Mouse (Mus musculus): ENCODE measurements around the gene Cyp2d22. TPM values are rescaled to one million over a fixed set of nuclear protein-coding genes. Genes with fewer than 3 reads are reported as not detected.

Gene Cyp2d22
- polyA plus RNA-seq, 1 experiment from 2014 or later: 1.4 TPM

DNA sequence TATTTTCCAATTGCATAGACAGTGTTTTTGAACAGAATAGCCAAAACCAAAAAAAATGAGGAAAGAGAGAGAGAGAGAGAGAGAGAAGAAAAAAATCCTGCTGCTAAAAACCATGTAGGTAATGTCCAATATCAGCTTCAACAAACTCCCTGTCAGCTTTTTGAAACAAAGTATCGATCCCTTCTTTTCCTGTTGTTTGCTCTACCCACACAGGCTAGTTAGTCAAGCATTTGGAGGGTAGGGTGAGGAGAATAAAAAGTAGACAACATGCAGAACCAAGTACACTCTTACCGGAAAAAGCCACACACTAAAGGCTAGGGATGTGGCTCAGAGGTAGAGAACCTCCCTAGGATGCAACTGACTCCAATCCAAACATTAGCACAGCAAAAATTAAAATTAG lies 5.7 kb upstream of the Cyp2d22 start:
- no peak overlapping the region for H3K27ac ChIP-seq (replicated peaks; ENCODE audit: low read depth, low read length)
- no peak overlapping the region for H3K4me3 ChIP-seq (ENCODE audit: low read depth, low read length)
- no peak for DNase-seq (ENCODE audit: low spot score)
- H3K36me3 ChIP-seq (replicated peaks; ENCODE audit: control insufficient read depth, insufficient read depth, low read depth, low read length): no peaks in the 10 kb centered on the region
- no peak overlapping the region for H3K4me2 ChIP-seq (ENCODE audit: low read depth, low read length)
- no peak overlapping the region for H3K9ac ChIP-seq (replicated peaks; ENCODE audit: low read length)
- no peak for ATAC-seq (replicated peaks; ENCODE audit: insufficient number of reproducible peaks, low FRiP score, low TSS enrichment, low read depth)
- H3K9me3 ChIP-seq (replicated peaks; ENCODE audit: control insufficient read depth, low read length): no peaks in the 10 kb centered on the region
- H3K27me3 ChIP-seq (ENCODE audit: control insufficient read depth, insufficient read depth, low read length): no peaks in the 10 kb centered on the region
- H3K4me1 ChIP-seq (ENCODE audit: control insufficient read depth, insufficient read depth, low read length): no peaks in the 10 kb centered on the region
- WGBS: 92% methylated on average over 2 of the region's 2 CpGs

DNA sequence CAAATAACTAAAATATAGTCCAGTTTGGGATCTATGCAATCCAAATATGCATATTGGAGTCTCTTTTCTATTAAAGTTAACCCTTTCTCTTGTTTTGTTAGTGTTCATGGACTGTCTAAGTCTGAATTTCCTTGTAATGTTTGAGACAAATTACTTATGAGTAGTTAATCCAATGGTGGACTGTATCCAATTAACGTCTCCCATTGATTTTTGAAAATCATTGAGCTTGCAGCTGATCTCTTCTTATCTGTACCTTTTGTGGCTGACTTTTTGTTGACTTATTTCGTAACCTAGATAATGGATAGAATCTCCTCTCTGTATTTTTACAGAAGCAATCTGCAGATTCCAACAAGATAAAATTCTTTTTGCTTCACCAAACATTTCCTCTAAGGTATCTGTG lies 2.4 kb upstream of the Cyp2d22 start:
- Histone ChIP-seq H3K27ac (replicated peaks; ENCODE audit: low read depth, low read length) (no peak overlapping the region), H3K9ac (replicated peaks; ENCODE audit: low read length) (no peak overlapping the region), H3K4me2 (ENCODE audit: low read depth, low read length) (no peak overlapping the region), H3K4me1 (ENCODE audit: control insufficient read depth, insufficient read depth, low read length) (no peaks in the 10 kb centered on the region), H3K4me3 (ENCODE audit: low read depth, low read length) (no peak overlapping the region), H3K9me3 (replicated peaks; ENCODE audit: control insufficient read depth, low read length) (no peaks in the 10 kb centered on the region), H3K27me3 (ENCODE audit: control insufficient read depth, insufficient read depth, low read length) (no peaks in the 10 kb centered on the region), H3K36me3 (replicated peaks; ENCODE audit: control insufficient read depth, insufficient read depth, low read depth, low read length) (no peaks in the 10 kb centered on the region)
- ATAC-seq (replicated peaks; ENCODE audit: insufficient number of reproducible peaks, low FRiP score, low TSS enrichment, low read depth) (no peak), DNase-seq (ENCODE audit: low spot score) (no peak)
- WGBS: 83% methylated on average over 2 of the region's 2 CpGs

- Histone ChIP-seq H3K27me3 (ENCODE audit: control insufficient read depth, insufficient read depth, low read length) (no peaks in the 10 kb centered on the region), H3K27ac (replicated peaks; ENCODE audit: low read depth, low read length) (no peak overlapping the region), H3K4me1 (ENCODE audit: control insufficient read depth, insufficient read depth, low read length) (no peaks in the 10 kb centered on the region), H3K9ac (replicated peaks; ENCODE audit: low read length) (peak overlapping the region; percentile 34; the same call in 1 of the 2 replicates), H3K4me2 (ENCODE audit: low read depth, low read length) (peak overlapping the region; percentile 48), H3K4me3 (ENCODE audit: low read depth, low read length) (peak overlapping the region; percentile 36; the same call in 1 of the 2 replicates), H3K36me3 (replicated peaks; ENCODE audit: control insufficient read depth, insufficient read depth, low read depth, low read length) (no peaks in the 10 kb centered on the region), H3K9me3 (replicated peaks; ENCODE audit: control insufficient read depth, low read length) (no peaks in the 10 kb centered on the region)
- DNase-seq (ENCODE audit: low spot score) (no peak), ATAC-seq (replicated peaks; ENCODE audit: insufficient number of reproducible peaks, low FRiP score, low TSS enrichment, low read depth) (no peak; the same call in 1 of the 2 replicates)
- WGBS: 32% methylated on average over 7 of the region's 7 CpGs
These were observed 628 bp upstream of the Cyp2d22 start for GRCm38 (mm10) chr15:82380714-82381062.

DNA sequence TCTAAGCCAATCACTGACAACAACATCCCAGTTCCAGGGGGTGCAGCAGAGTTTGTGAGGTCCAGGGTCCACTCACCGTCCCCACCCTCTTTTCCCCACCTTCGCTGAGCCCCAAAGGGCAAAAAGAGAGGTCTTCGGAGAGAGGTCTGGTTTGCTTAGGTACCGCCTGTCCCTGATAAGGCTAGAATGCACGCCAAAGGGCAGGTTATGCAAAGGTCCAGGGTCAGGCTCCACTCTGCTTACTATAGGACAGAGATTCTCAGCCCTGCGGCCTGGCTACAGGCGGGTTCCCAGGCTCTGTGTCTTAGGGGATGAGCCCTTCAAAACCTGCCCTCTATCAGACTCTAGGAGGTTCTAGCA lies 569 bp downstream of the Cyp2d22 start:
- Histone ChIP-seq H3K9me3 (replicated peaks; ENCODE audit: control insufficient read depth, low read length) (no peaks in the 10 kb centered on the region), H3K27me3 (ENCODE audit: control insufficient read depth, insufficient read depth, low read length) (no peaks in the 10 kb centered on the region), H3K27ac (replicated peaks; ENCODE audit: low read depth, low read length) (no peak overlapping the region), H3K36me3 (replicated peaks; ENCODE audit: control insufficient read depth, insufficient read depth, low read depth, low read length) (no peaks in the 10 kb centered on the region), H3K4me1 (ENCODE audit: control insufficient read depth, insufficient read depth, low read length) (no peaks in the 10 kb centered on the region), H3K9ac (replicated peaks; ENCODE audit: low read length) (peak overlapping the region; percentile 66; the same call in 1 of the 2 replicates), H3K4me2 (ENCODE audit: low read depth, low read length) (peak overlapping the region; percentile 67), H3K4me3 (ENCODE audit: low read depth, low read length) (peak overlapping the region; percentile 36)
- ATAC-seq (replicated peaks; ENCODE audit: insufficient number of reproducible peaks, low FRiP score, low TSS enrichment, low read depth) (peak; percentile 49; the same call in 1 of the 2 replicates), DNase-seq (ENCODE audit: low spot score) (no peak)
- 17% methylated on average over 7 of the region's 7 CpGs for WGBS

GRCm38 (mm10) chr15:82378261-82379180 lies 1.5 kb downstream of the Cyp2d22 start:
- Histone ChIP-seq H3K9ac (replicated peaks; ENCODE audit: low read length) (no peak overlapping the region), H3K27ac (replicated peaks; ENCODE audit: low read depth, low read length) (no peak overlapping the region), H3K4me1 (ENCODE audit: control insufficient read depth, insufficient read depth, low read length) (no peaks in the 10 kb centered on the region), H3K36me3 (replicated peaks; ENCODE audit: control insufficient read depth, insufficient read depth, low read depth, low read length) (no peaks in the 10 kb centered on the region), H3K27me3 (ENCODE audit: control insufficient read depth, insufficient read depth, low read length) (no peaks in the 10 kb centered on the region), H3K4me3 (ENCODE audit: low read depth, low read length) (no peak overlapping the region), H3K4me2 (ENCODE audit: low read depth, low read length) (no peak overlapping the region), H3K9me3 (replicated peaks; ENCODE audit: control insufficient read depth, low read length) (no peaks in the 10 kb centered on the region)
- ATAC-seq (replicated peaks; ENCODE audit: insufficient number of reproducible peaks, low FRiP score, low TSS enrichment, low read depth): no peak
- WGBS: 57% methylated on average over 15 of the region's 15 CpGs
- no peak for DNase-seq (ENCODE audit: low spot score)

GRCm38 (mm10) chr15:82377701-82378100 lies 2.4 kb downstream of the Cyp2d22 start:
- H3K4me1 ChIP-seq (ENCODE audit: control insufficient read depth, insufficient read depth, low read length): no peaks in the 10 kb centered on the region
- H3K36me3 ChIP-seq (replicated peaks; ENCODE audit: control insufficient read depth, insufficient read depth, low read depth, low read length): no peaks in the 10 kb centered on the region
- H3K9me3 ChIP-seq (replicated peaks; ENCODE audit: control insufficient read depth, low read length): no peaks in the 10 kb centered on the region
- no peaks in the 10 kb centered on the region for H3K27me3 ChIP-seq (ENCODE audit: control insufficient read depth, insufficient read depth, low read length)
- H3K27ac ChIP-seq (replicated peaks; ENCODE audit: low read depth, low read length): no peak overlapping the region
- no peak overlapping the region for H3K9ac ChIP-seq (replicated peaks; ENCODE audit: low read length)
- DNase-seq (ENCODE audit: low spot score) (no peak), ATAC-seq (replicated peaks; ENCODE audit: insufficient number of reproducible peaks, low FRiP score, low TSS enrichment, low read depth) (no peak)
- 74% methylated on average over 5 of the region's 5 CpGs for WGBS
- no peak overlapping the region for H3K4me3 ChIP-seq (ENCODE audit: low read depth, low read length)
- H3K4me2 ChIP-seq (ENCODE audit: low read depth, low read length): no peak overlapping the region

DNA sequence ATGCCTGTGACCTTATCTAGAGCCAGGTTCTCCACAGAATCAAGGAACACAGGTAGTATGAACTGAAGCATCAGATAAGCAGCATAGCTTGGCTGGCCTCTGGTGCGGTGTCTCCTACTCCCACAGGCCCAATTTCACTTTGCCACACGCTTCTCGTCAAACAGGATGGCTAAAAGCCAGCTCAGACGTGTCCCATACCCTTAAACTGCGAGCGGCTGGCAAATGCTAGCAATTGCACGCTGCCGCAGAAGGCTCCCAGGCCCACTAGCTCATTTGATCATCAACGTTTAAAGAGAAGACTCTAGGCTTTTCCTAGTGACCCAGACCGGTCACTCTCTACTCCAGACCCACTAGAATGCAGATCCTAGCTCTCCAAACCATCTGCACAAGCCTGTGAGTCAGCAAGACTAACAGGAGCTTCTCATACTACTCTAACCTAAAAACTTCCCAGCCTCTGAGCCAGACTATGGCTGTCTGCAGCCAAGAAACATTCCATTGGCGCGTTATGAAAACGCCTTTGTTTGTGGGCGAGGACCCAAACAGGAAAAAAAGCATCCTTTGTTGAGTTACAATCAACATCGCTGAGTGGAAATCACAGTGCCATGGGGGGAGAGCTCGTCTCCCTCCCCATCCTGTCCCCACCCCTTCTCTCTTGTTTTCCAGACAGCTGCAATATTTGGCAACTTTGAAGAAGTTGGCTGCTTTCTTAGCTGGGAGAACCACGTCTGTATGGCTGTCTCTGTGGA lies 3.5 kb downstream of the Cyp2d22 start:
- H3K36me3 ChIP-seq (replicated peaks; ENCODE audit: control insufficient read depth, insufficient read depth, low read depth, low read length): no peaks in the 10 kb centered on the region
- 65% methylated on average over 17 of the region's 17 CpGs for WGBS
- H3K27me3 ChIP-seq (ENCODE audit: control insufficient read depth, insufficient read depth, low read length): no peaks in the 10 kb centered on the region
- DNase-seq (ENCODE audit: low spot score) (no peak), ATAC-seq (replicated peaks; ENCODE audit: insufficient number of reproducible peaks, low FRiP score, low TSS enrichment, low read depth) (no peak)
- H3K4me1 ChIP-seq (ENCODE audit: control insufficient read depth, insufficient read depth, low read length): no peaks in the 10 kb centered on the region
- H3K9me3 ChIP-seq (replicated peaks; ENCODE audit: control insufficient read depth, low read length): no peaks in the 10 kb centered on the region
- H3K4me2 ChIP-seq (ENCODE audit: low read depth, low read length): no peak overlapping the region
- H3K9ac ChIP-seq (replicated peaks; ENCODE audit: low read length): no peak overlapping the region
- no peak overlapping the region for H3K27ac ChIP-seq (replicated peaks; ENCODE audit: low read depth, low read length)
- H3K4me3 ChIP-seq (ENCODE audit: low read depth, low read length): no peak overlapping the region

GRCm38 (mm10) chr15:82375855-82376254 lies 4.2 kb downstream of the Cyp2d22 start:
- no peak for DNase-seq (ENCODE audit: low spot score)
- no peak for ATAC-seq (replicated peaks; ENCODE audit: insufficient number of reproducible peaks, low FRiP score, low TSS enrichment, low read depth)
- H3K4me3 ChIP-seq (ENCODE audit: low read depth, low read length): no peak overlapping the region
- H3K4me1 ChIP-seq (ENCODE audit: control insufficient read depth, insufficient read depth, low read length): no peaks in the 10 kb centered on the region
- no peaks in the 10 kb centered on the region for H3K27me3 ChIP-seq (ENCODE audit: control insufficient read depth, insufficient read depth, low read length)
- 83% methylated on average over 9 of the region's 9 CpGs for WGBS
- no peaks in the 10 kb centered on the region for H3K36me3 ChIP-seq (replicated peaks; ENCODE audit: control insufficient read depth, insufficient read depth, low read depth, low read length)
- no peaks in the 10 kb centered on the region for H3K9me3 ChIP-seq (replicated peaks; ENCODE audit: control insufficient read depth, low read length)
- H3K4me2 ChIP-seq (ENCODE audit: low read depth, low read length): no peak overlapping the region
- no peak overlapping the region for H3K9ac ChIP-seq (replicated peaks; ENCODE audit: low read length)
- no peak overlapping the region for H3K27ac ChIP-seq (replicated peaks; ENCODE audit: low read depth, low read length)

Data from embryonic facial prominence, embryonic 11.5 days (tissue).